Mouse (Mus musculus) lung, postnatal 25 days (tissue): Measurements from ENCODE around the gene Fam76b.

Source experiments
- DNase-seq: peaks from one replicate; pipeline ENCODE4 v3.0.0; 2022; ENCODE audit warnings: low spot score

Fam76b gene

GRCm38 (mm10) chr9:13871631-13872030 is 44.1 kb downstream of the Fam76b start:
- DNase-seq, result no peak

GRCm38 (mm10) chr9:13874359-13874758 is 46.8 kb downstream of the Fam76b start:
- DNase-seq, result no peak

- DNase-seq, result no peak
Observed at GRCm38 (mm10) chr9:13875340-13875739, 47.8 kb downstream of the Fam76b start.

DNA sequence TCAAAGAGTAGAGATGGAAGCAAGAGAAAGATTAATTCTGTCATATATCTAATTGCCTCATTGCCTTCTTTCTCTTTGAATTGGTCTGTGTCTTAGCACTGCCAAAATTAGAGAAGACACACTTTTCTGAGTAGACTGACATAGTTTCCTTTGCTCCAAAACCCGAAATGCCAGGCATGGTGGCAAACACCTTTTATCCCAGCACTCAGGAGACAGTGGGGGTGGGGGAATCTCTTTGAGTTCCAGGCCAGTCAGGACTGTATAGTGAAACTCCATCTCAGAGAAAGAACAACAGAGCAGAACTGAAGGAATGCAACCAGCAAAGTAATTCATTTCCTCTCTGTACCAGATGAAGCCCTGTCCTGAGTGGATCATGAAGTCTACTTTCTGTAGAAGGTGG is 53.2 kb downstream of the Fam76b start:
- DNase-seq, result no peak

GRCm38 (mm10) chr9:13882478-13882877 is 55.0 kb downstream of the Fam76b start:
- DNase-seq, result no peak

GRCm38 (mm10) chr9:13888981-13889380 is 61.5 kb downstream of the Fam76b start:
- DNase-seq, result no peak

- DNase-seq, result peak; percentile 69
Observed at GRCm38 (mm10) chr9:13889657-13890056, 62.1 kb downstream of the Fam76b start.

GRCm38 (mm10) chr9:13890171-13890570 is 62.7 kb downstream of the Fam76b start:
- peak; percentile 24 for DNase-seq

GRCm38 (mm10) chr9:13891888-13892287 is 64.4 kb downstream of the Fam76b start:
- no peak for DNase-seq

GRCm38 (mm10) chr9:13893044-13893443 is 65.5 kb downstream of the Fam76b start:
- DNase-seq, result no peak

DNA sequence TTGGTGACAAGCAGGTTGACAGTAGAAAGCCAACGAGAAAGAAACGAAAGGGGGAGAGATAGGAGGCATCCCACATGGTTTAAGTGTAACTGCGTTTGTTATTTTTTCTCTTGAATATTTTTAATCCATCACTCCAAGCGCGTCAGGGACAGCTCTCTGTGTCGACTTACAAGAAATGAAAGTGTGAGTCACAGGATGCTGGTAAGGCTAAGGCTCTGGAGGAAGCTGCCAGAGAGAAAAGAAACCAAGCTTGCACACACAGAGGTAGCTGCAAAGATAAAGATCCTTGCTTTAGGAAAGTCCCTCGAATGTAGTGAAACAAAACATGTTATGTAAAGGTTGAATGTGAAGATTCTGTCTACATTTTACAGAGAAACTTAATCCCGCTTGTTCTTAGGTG is 67.0 kb downstream of the Fam76b start:
- no peak for DNase-seq

DNA sequence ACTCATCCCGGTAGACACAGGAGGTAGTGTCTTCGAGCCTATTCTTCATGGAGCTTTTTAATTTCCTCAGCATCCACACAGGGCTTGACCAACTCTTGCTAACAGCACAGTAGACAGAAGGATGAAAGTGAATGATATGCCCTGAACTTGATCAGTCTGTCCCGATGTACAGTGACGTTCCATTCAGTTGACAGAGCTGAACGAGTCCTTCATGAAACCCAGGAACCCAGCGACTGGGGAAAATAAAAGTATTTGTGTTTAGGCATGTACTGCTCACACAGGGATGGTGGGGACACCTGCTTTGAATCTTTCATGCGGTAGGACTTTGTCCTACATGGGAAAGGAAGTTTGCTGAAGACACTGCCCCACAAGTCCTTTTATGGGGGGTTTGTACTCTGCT is 67.4 kb downstream of the Fam76b start:
- DNase-seq, result no peak

- DNase-seq, result no peak
Observed at GRCm38 (mm10) chr9:13896055-13896454, 68.5 kb downstream of the Fam76b start.

- no peak for DNase-seq
Observed at GRCm38 (mm10) chr9:13898510-13899305, 71.2 kb downstream of the Fam76b start.

DNA sequence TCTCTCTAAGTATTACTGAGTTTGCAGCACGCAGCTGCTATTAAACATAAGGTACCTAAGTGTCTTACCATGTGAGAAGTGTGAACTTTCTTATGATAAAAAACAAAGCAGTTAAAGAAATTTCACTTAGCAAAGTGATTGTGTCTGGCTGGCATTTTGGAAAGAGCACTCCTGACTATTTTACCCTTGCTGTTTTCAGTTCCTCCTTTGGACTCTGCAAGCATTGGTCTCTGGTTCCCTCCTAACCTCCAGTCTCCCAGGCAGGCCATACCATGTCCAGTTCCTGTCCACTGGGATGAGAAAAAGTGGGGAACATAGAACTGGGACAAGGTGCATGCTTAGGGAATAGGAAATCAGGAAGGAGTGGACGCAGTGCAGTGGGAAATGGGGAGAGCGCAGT is 74.5 kb downstream of the Fam76b start:
- no peak for DNase-seq

DNA sequence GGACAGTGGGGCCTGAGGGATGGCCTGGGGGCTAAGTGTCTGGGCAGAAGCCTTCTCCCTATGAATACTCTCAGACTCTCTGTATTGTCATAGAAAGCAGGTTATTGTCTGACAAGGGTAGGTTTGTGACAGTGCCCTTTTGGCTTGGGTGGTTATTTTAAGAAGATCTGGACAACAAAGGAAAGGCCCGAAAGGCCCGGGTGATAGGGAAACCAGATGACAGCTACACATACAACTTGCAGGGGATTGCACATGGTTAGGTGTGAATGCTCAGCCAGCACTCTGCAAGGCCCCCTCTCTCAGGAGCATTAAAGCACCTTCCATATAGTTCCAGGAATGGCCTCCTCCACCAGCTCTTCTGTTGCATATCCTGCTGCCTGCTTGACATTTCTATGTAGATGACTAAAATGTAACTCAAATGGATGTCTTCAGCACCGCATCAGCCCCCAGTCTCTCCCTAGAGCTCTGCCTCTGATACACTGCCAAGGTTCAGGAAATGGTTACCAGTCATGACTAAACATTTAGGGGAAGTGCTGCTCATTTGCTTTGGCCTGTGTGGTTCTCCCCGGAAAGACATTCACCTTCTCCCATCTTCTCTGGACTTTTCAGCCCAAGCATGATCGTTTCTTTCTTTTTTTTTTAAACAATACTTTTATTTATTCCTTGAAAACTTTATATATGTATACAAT is 76.7 kb downstream of the Fam76b start:
- DNase-seq, result no peak
